17 mouse cellular contexts compared by ENCODE assay signal in the genomic region with DNA sequence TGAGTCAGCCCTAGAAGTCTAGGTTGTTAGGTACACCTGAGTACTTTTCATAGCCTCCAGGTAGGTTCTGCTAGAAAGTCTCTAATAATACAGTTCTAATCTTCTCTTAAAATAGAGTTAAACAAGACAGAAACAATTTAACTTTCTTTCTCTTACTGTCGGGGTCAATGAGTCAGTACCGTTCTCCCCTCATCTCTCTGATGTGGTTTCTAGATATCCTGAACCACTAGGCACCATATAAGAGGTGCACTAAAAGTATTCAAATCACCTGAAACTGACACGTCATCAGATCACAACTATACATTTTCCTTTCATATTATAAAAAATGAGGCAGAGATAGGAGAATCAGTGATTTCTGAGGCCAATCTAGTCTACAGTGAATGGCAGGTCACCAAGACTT.
"Had no signal": no experiment of that assay in that cellular context is flagged by ENCODE, and none has a peak within 500 bp of the region (broad histone marks: within the 10 kb centered on the region; RNA-seq: fewer than 3 reads in every experiment).

No protein-coding gene starts in this region.

- H3K9me3 ChIP-seq: kidney, embryonic 15.5 days; liver, embryonic 13.5 days; megakaryocyte, embryonic 14.5 days; midbrain, embryonic 10.5 days; midbrain, embryonic 15.5 days; neural tube, embryonic 13.5 days had no signal

- DNase-seq: kidney, adult 8-10 months; kidney, postnatal 10 days; kidney, postnatal 36 days; layer of hippocampus, postnatal 36 days; liver, embryonic 13.5 days; lung, adult 2 months; retina, postnatal 1 day; right cerebral cortex, postnatal 25 days; thymus, adult 18-20 months; thymus, postnatal 4 days had no signal

- H3K27me3 ChIP-seq: kidney, embryonic 15.5 days; liver, embryonic 13.5 days; megakaryocyte, embryonic 14.5 days; midbrain, embryonic 15.5 days; neural tube, embryonic 13.5 days had no signal

- H3K4me3 ChIP-seq: kidney, embryonic 15.5 days; left cerebral cortex, adult 2 months; liver, embryonic 13.5 days; megakaryocyte, embryonic 14.5 days; midbrain, embryonic 10.5 days; midbrain, embryonic 15.5 days; neural tube, embryonic 13.5 days had no signal

- H3K4me1 ChIP-seq: kidney, embryonic 15.5 days; liver, embryonic 13.5 days; midbrain, embryonic 10.5 days; midbrain, embryonic 15.5 days; neural tube, embryonic 13.5 days had no signal

- H3K27ac ChIP-seq: kidney, embryonic 15.5 days; left cerebral cortex, adult 2 months; liver, embryonic 13.5 days; macrophage; midbrain, embryonic 10.5 days; midbrain, embryonic 15.5 days; neural tube, embryonic 13.5 days had no signal

- H3K9ac ChIP-seq: kidney, embryonic 15.5 days; liver, embryonic 13.5 days; midbrain, embryonic 15.5 days; neural tube, embryonic 13.5 days had no signal

- H3K4me2 ChIP-seq: kidney, embryonic 15.5 days; liver, embryonic 13.5 days; midbrain, embryonic 15.5 days; neural tube, embryonic 13.5 days had no signal

- ATAC-seq: midbrain, embryonic 15.5 days had no signal
